In genomic region chr3:89494630-89495029, GRCm38 (mm10) we compare ENCODE assay signal across 23 mouse cellular contexts. TPM values are rescaled to one million over a fixed set of nuclear protein-coding genes. Genes with fewer than 3 reads are reported as not detected.
DNase-seq lines count a peak whose midpoint lies in the region; ATAC-seq and TF ChIP-seq lines count a peak whose summit lies in the region.
"Had no signal": no experiment of that assay in that cellular context is flagged by ENCODE, and none has a peak within 500 bp of the region (broad histone marks: within the 10 kb centered on the region; RNA-seq: fewer than 3 reads in every experiment).

No protein-coding gene starts in this region.

- no peaks in the 10 kb centered on the region for H3K4me1 ChIP-seq in midbrain, postnatal 0 days (ENCODE audit: insufficient read depth, low read length)
- H3K4me1 ChIP-seq in midbrain, embryonic 10.5 days = peaks cover 11% of the 10 kb centered on the region
- H3K4me1 ChIP-seq: forebrain, embryonic 12.5 days; megakaryocyte, embryonic 14.5 days had no signal

- peak; percentile 32 for TF ChIP-seq CTCF in layer of hippocampus, adult 2 months (conservative IDR thresholded peaks at IDR 0.05)
- peak; percentile 53 for TF ChIP-seq CTCF in midbrain, postnatal 0 days (IDR thresholded peaks at IDR 0.05)
- TF ChIP-seq CTCF in Patski (IDR thresholded peaks at IDR 0.05) = peak; percentile 44

- H3K9me3 ChIP-seq in midbrain, postnatal 0 days (ENCODE audit: low read length) = no peaks in the 10 kb centered on the region
- no peaks in the 10 kb centered on the region for H3K9me3 ChIP-seq in midbrain, embryonic 10.5 days (replicated peaks)
- H3K9me3 ChIP-seq: forebrain, embryonic 12.5 days; hindbrain, embryonic 12.5 days; neural tube, embryonic 15.5 days had no signal

- ATAC-seq in midbrain, postnatal 0 days (ENCODE audit: low FRiP score) = no peak
- ATAC-seq in Patski = no peak
- ATAC-seq: inflammation-experienced regulatory T-cells, adult 6 months; midbrain, embryonic 16.5 days had no signal

- no peak overlapping the region for H3K9ac ChIP-seq in midbrain, postnatal 0 days (replicated peaks; ENCODE audit: low read length, poor library complexity, severe bottlenecking)
- H3K9ac ChIP-seq: forebrain, embryonic 12.5 days; hindbrain, embryonic 12.5 days; neural tube, embryonic 15.5 days had no signal

- no peak overlapping the region for H3K4me2 ChIP-seq in midbrain, postnatal 0 days (ENCODE audit: low read depth, low read length, poor library complexity, severe bottlenecking)
- H3K4me2 ChIP-seq: forebrain, embryonic 12.5 days; hindbrain, embryonic 12.5 days; neural tube, embryonic 15.5 days had no signal

- intact Hi-C loops in left cerebral cortex, postnatal 25 days (cut with DNase I) = no loop called here

- H3K4me3 ChIP-seq in layer of hippocampus, adult 2 months = no peak overlapping the region
- no peak overlapping the region for H3K4me3 ChIP-seq in midbrain, postnatal 0 days (ENCODE audit: low read depth, low read length)
- no peak overlapping the region for H3K4me3 ChIP-seq in midbrain, embryonic 10.5 days
- H3K4me3 ChIP-seq: erythroblast, embryonic 14.5 days; forebrain, embryonic 12.5 days; gastrocnemius, adult 2 months; hindbrain, embryonic 12.5 days; megakaryocyte, embryonic 14.5 days; neural tube, embryonic 15.5 days had no signal

- H3K36me3 ChIP-seq in midbrain, postnatal 0 days (ENCODE audit: insufficient read depth, low read length) = no peaks in the 10 kb centered on the region
- H3K36me3 ChIP-seq in midbrain, embryonic 10.5 days = no peaks in the 10 kb centered on the region
- H3K36me3 ChIP-seq: forebrain, embryonic 12.5 days; hindbrain, embryonic 12.5 days; neural tube, embryonic 15.5 days had no signal

- POLR2A ChIA-PET in Patski (lab: Charles Lee) = no interaction called here

- 86% methylated on average over 5 of the region's 5 CpGs for WGBS in midbrain, postnatal 0 days
- WGBS in midbrain, embryonic 10.5 days = 89% methylated on average over 5 of the region's 5 CpGs

- H3K27me3 ChIP-seq in midbrain, postnatal 0 days (ENCODE audit: insufficient read depth, low read length) = no peaks in the 10 kb centered on the region; the same call in 1 of the 2 replicates
- no peaks in the 10 kb centered on the region for H3K27me3 ChIP-seq in midbrain, embryonic 10.5 days (ENCODE audit: low read depth, poor library complexity, severe bottlenecking)
- peaks cover 29% of the 10 kb centered on the region for H3K27me3 ChIP-seq in Patski
- H3K27me3 ChIP-seq: CH12.LX; forebrain, embryonic 12.5 days; hindbrain, embryonic 12.5 days; neural tube, embryonic 15.5 days had no signal

- no peak for DNase-seq in layer of hippocampus, adult 2 months (ENCODE audit: low spot score in 2 of 2)
- DNase-seq in layer of hippocampus, postnatal 10 days (ENCODE audit: low spot score in 2 of 2) = no peak
- no peak for DNase-seq in midbrain, postnatal 0 days (ENCODE audit: low spot score)
- no peak for DNase-seq in midbrain, embryonic 10.5 days (ENCODE audit: low spot score)
- no peak for DNase-seq in Patski (ENCODE audit: low read depth, low spot score)
- no peak for DNase-seq in thymus, postnatal 36 days
- DNase-seq in left cerebral cortex, postnatal 25 days (ENCODE audit: low spot score in 2 of 2) = no peak
- DNase-seq: adrenal gland, adult 2 months; B cell, adult 2 months; cerebellum, adult 18-20 months; cerebellum, postnatal 14 days; gastrocnemius, adult 2 months; kidney, adult 9 months; lung, postnatal 14 days; thymus, postnatal 14 days had no signal

- H3K27ac ChIP-seq in layer of hippocampus, adult 2 months = no peak overlapping the region
- H3K27ac ChIP-seq in midbrain, postnatal 0 days (ENCODE audit: low read depth, low read length) = no peak overlapping the region
- no peak overlapping the region for H3K27ac ChIP-seq in midbrain, embryonic 10.5 days (replicated peaks)
- H3K27ac ChIP-seq: forebrain, embryonic 12.5 days; gastrocnemius, adult 2 months; hindbrain, embryonic 12.5 days; neural tube, embryonic 15.5 days had no signal

- CTCF ChIA-PET in Patski (lab: Charles Lee) = no interaction called here

- in situ Hi-C loops in Patski (cut with MboI; ENCODE audit: low pct_unique_long_range_greater_than_20kb) = no loop called here

RNA-seq across cellular contexts. Expression of gene Kcnn3, which starts 25.3 kb away (rescaled TPM):
- total RNA-seq in layer of hippocampus, adult 2 months (2021) = 10 to 100 TPM; 25.6 to 29.1 TPM
- total RNA-seq in layer of hippocampus, postnatal 10 days (2021) = 10 to 100 TPM; 28.5 to 30.3 TPM
- total RNA-seq in midbrain, postnatal 0 days (2014; rRNA removed) = 21.4 and 23.3 TPM in 2 replicates
- polyA plus RNA-seq in midbrain, postnatal 0 days (2015; fragmentation: Nextera tagmentation; extraction: Ambion mirVana) = 5.9 and 7.3 TPM in 2 replicates
- 0.68 and 1.1 TPM in 2 replicates for polyA plus RNA-seq in midbrain, embryonic 10.5 days (2016; fragmentation: Nextera tagmentation; extraction: Ambion mirVana)
- 0.04 TPM for polyA plus RNA-seq in Patski (2021)
- 10 to 100 TPM; 20.3 to 22.8 TPM for total RNA-seq in left cerebral cortex, postnatal 25 days (2021)
- total RNA-seq: CH12.LX had no signal
- polyA plus RNA-seq: inflammation-experienced regulatory T-cells, adult 6 months had no signal

RNA-seq across cellular contexts. Expression of gene Pmvk, which starts 40.3 kb away (rescaled TPM):
- 10 to 100 TPM; 30.1 to 30.3 TPM for total RNA-seq in layer of hippocampus, adult 2 months (2021)
- total RNA-seq in layer of hippocampus, postnatal 10 days (2021) = 10 to 100 TPM; 44.0 to 46.9 TPM
- total RNA-seq in midbrain, postnatal 0 days (2014; rRNA removed) = 90.8 and 121 TPM in 2 replicates
- polyA plus RNA-seq in midbrain, postnatal 0 days (2015; fragmentation: Nextera tagmentation; extraction: Ambion mirVana) = 124 and 135 TPM in 2 replicates
- polyA plus RNA-seq in midbrain, embryonic 10.5 days (2016; fragmentation: Nextera tagmentation; extraction: Ambion mirVana) = 79.0 and 79.2 TPM in 2 replicates
- polyA plus RNA-seq in Patski (2021) = 40.7 TPM
- 10 to 100 TPM; 31.0 to 33.1 TPM for total RNA-seq in left cerebral cortex, postnatal 25 days (2021)

RNA-seq across cellular contexts. Expression of gene Pbxip1, which starts 58.1 kb away (rescaled TPM):
- 10 to 100 TPM; 38.9 to 41.8 TPM for total RNA-seq in layer of hippocampus, adult 2 months (2021)
- 10 to 100 TPM; 43.3 to 45.2 TPM for total RNA-seq in layer of hippocampus, postnatal 10 days (2021)
- total RNA-seq in midbrain, postnatal 0 days (2014; rRNA removed) = 18.5 and 21.3 TPM in 2 replicates
- polyA plus RNA-seq in midbrain, postnatal 0 days (2015; fragmentation: Nextera tagmentation; extraction: Ambion mirVana) = 18.8 and 21.8 TPM in 2 replicates
- polyA plus RNA-seq in midbrain, embryonic 10.5 days (2016; fragmentation: Nextera tagmentation; extraction: Ambion mirVana) = 18.6 and 19.9 TPM in 2 replicates
- polyA plus RNA-seq in Patski (2021) = 354 TPM
- 10 to 100 TPM; 37.5 to 38.6 TPM for total RNA-seq in left cerebral cortex, postnatal 25 days (2021)
